Mouse (Mus musculus) midbrain, embryonic 10.5 days (tissue): ENCODE data around the gene Chrm5. TPM values are rescaled to one million over a fixed set of nuclear protein-coding genes. Genes with fewer than 3 reads are reported as not detected.

Source experiments
- DNase-seq: peaks from one replicate; pipeline ENCODE4 v3.0.0-alpha.2; 2017; ENCODE audit warnings: low spot score
- H3K27ac ChIP-seq: fragments of 300-500 bp; sonication (generic); replicated peaks from 2 replicates; pipeline ENCODE4 v1.5.1; 2016; ENCODE audit warnings: mild to moderate bottlenecking
- H3K27me3 ChIP-seq: fragments of 300-500 bp; sonication (generic); 2 replicates; pipeline ENCODE4 v1.6.1; 2016; ENCODE audit warnings: low read depth, mild to moderate bottlenecking; ENCODE audit not compliant: poor library complexity, severe bottlenecking
- H3K36me3 ChIP-seq: fragments of 300-500 bp; sonication (generic); 2 replicates; pipeline ENCODE4 v1.6.1; 2016; ENCODE audit warnings: mild to moderate bottlenecking, moderate library complexity
- H3K4me1 ChIP-seq: fragments of 300-500 bp; sonication (generic); 2 replicates; pipeline ENCODE4 v1.6.1; 2016
- H3K4me3 ChIP-seq: fragments of 300-500 bp; sonication (generic); 2 replicates; pipeline ENCODE4 v1.5.1; 2016; ENCODE audit warnings: mild to moderate bottlenecking, moderate library complexity
- H3K9me3 ChIP-seq: fragments of 300-500 bp; sonication (generic); replicated peaks from 2 replicates; pipeline ENCODE4 v1.6.1; 2016; ENCODE audit warnings: mild to moderate bottlenecking
- WGBS: fragments of 180-500 bp; shearing (Covaris S2); methylation state at CpG from one replicate; pipeline ENCODE4 v1.1.7; 2016; 5-methylcytosine and 5-hydroxymethylcytosine counted together
- polyA plus RNA-seq: library from polyadenylated mRNA; unstranded; fragments of >200 nt; fragmentation: Nextera tagmentation; extraction: Ambion mirVana; gene quantifications from 2 replicates; pipeline ENCODE4 v1.2.1, GENCODE M21; 2016

Chrm5 gene
- polyA plus RNA-seq, 1 experiment from 2014 or later: not detected

- 79% methylated on average over 4 of the region's 4 CpGs for WGBS
Observed at GRCm38 (mm10) chr2:112436292-112436691, 44.3 kb downstream of the Chrm5 start.

GRCm38 (mm10) chr2:112433359-112433758, 47.2 kb downstream of the Chrm5 start:
- DNase-seq: no peak
- no peak overlapping the region for H3K4me3 ChIP-seq
- no peaks in the 10 kb centered on the region for H3K27me3 ChIP-seq
- H3K27ac ChIP-seq: no peak overlapping the region
- no peaks in the 10 kb centered on the region for H3K4me1 ChIP-seq
- 70% methylated on average over 2 of the region's 2 CpGs for WGBS
- H3K36me3 ChIP-seq: no peaks in the 10 kb centered on the region
- H3K9me3 ChIP-seq: no peaks in the 10 kb centered on the region

More at GRCm38 (mm10) chr2:112436292-112436691, 44.3 kb downstream of the Chrm5 start:
- Histone ChIP-seq H3K4me3 (no peak overlapping the region), H3K4me1 (no peaks in the 10 kb centered on the region), H3K27ac (no peak overlapping the region), H3K9me3 (no peaks in the 10 kb centered on the region), H3K27me3 (no peaks in the 10 kb centered on the region), H3K36me3 (no peaks in the 10 kb centered on the region)
- no peak for DNase-seq

GRCm38 (mm10) chr2:112432523-112432922, 48.0 kb downstream of the Chrm5 start:
- Histone ChIP-seq H3K27me3 (no peaks in the 10 kb centered on the region), H3K4me1 (no peaks in the 10 kb centered on the region), H3K4me3 (no peak overlapping the region), H3K36me3 (no peaks in the 10 kb centered on the region), H3K9me3 (no peaks in the 10 kb centered on the region), H3K27ac (no peak overlapping the region)
- DNase-seq: no peak
- 90% methylated on average over 2 of the region's 2 CpGs for WGBS

GRCm38 (mm10) chr2:112430403-112430802, 50.2 kb downstream of the Chrm5 start:
- Histone ChIP-seq H3K27me3 (no peaks in the 10 kb centered on the region), H3K36me3 (no peaks in the 10 kb centered on the region), H3K9me3 (no peaks in the 10 kb centered on the region), H3K4me3 (no peak overlapping the region), H3K27ac (no peak overlapping the region), H3K4me1 (no peaks in the 10 kb centered on the region)
- 81% methylated on average over 5 of the region's 5 CpGs for WGBS
- no peak for DNase-seq

GRCm38 (mm10) chr2:112429665-112430064, 50.9 kb downstream of the Chrm5 start:
- DNase-seq: no peak
- no peaks in the 10 kb centered on the region for H3K4me1 ChIP-seq
- H3K27ac ChIP-seq: no peak overlapping the region
- H3K36me3 ChIP-seq: no peaks in the 10 kb centered on the region
- 93% methylated on average over 4 of the region's 4 CpGs for WGBS
- H3K4me3 ChIP-seq: no peak overlapping the region
- H3K27me3 ChIP-seq: no peaks in the 10 kb centered on the region
- H3K9me3 ChIP-seq: no peaks in the 10 kb centered on the region

Other genes starting within 250 kb of the Chrm5 start
- gene Lpcat4, start 241.3 kb downstream of the Chrm5 start, polyA plus RNA-seq: 11.4 and 13.7 TPM in 2 replicates
- 0.02 TPM in 1 of 2 replicates, not detected in the other for gene Nutm1, start 221.5 kb downstream of the Chrm5 start, polyA plus RNA-seq
- gene Nop10, start 218.8 kb downstream of the Chrm5 start, polyA plus RNA-seq: 178 and 211 TPM in 2 replicates
- gene Slc12a6, start 214.9 kb downstream of the Chrm5 start, polyA plus RNA-seq: 7.4 and 11.3 TPM in 2 replicates
- gene Gm21985, start 214.5 kb downstream of the Chrm5 start, polyA plus RNA-seq: 0.04 TPM in 1 of 2 replicates, not detected in the other
- 121 and 125 TPM in 2 replicates for gene Emc4, start 112.7 kb downstream of the Chrm5 start, polyA plus RNA-seq
- gene Katnbl1, start 101.6 kb downstream of the Chrm5 start, polyA plus RNA-seq: 41.2 and 42.2 TPM in 2 replicates
- gene Emc7, start 25.8 kb downstream of the Chrm5 start, polyA plus RNA-seq: 12.0 and 12.3 TPM in 2 replicates
- 4.7 and 6.7 TPM in 2 replicates for gene Aven, start 12.2 kb upstream of the Chrm5 start, polyA plus RNA-seq